Mouse (Mus musculus) limb, embryonic 12.5 days (tissue): Measurements from ENCODE around the gene Ice2. TPM values are rescaled to one million over a fixed set of nuclear protein-coding genes. Genes with fewer than 3 reads are reported as not detected.

Experiments
- ATAC-seq: fragments of 200-750 bp; cut with Nextera tagmentation; 2 replicates; pipeline ENCODE4 v1.8.0; 2017; ENCODE audit warnings: low read depth, moderate TSS enrichment; ENCODE audit not compliant: insufficient number of reproducible peaks, insufficient read depth, low FRiP score, low TSS enrichment
- H3K27ac ChIP-seq: fragments of 300-500 bp; sonication (generic); 2 replicates; pipeline ENCODE4 v1.5.1; 2016; ENCODE audit warnings: mild to moderate bottlenecking, moderate library complexity
- H3K27me3 ChIP-seq: fragments of 300-500 bp; sonication (generic); 2 replicates; pipeline ENCODE4 v1.6.1; 2016; ENCODE audit warnings: mild to moderate bottlenecking, moderate library complexity
- H3K36me3 ChIP-seq: fragments of 300-500 bp; sonication (generic); 2 replicates; pipeline ENCODE4 v1.6.1; 2016; ENCODE audit warnings: mild to moderate bottlenecking, moderate library complexity
- H3K4me1 ChIP-seq: fragments of 300-500 bp; sonication (generic); replicated peaks from 2 replicates; pipeline ENCODE4 v1.6.1; 2016
- H3K4me2 ChIP-seq: fragments of 300-500 bp; sonication (generic); 2 replicates; pipeline ENCODE4 v1.6.1; 2016; ENCODE audit warnings: mild to moderate bottlenecking, moderate library complexity
- H3K4me3 ChIP-seq: fragments of 300-500 bp; sonication (generic); replicated peaks from 2 replicates; pipeline ENCODE4 v1.5.1; 2016; ENCODE audit warnings: mild to moderate bottlenecking
- H3K9ac ChIP-seq: fragments of 300-500 bp; sonication (generic); replicated peaks from 2 replicates; pipeline ENCODE4 v1.6.1; 2016; ENCODE audit warnings: mild to moderate bottlenecking, moderate library complexity
- H3K9me3 ChIP-seq: fragments of 300-500 bp; sonication (generic); 2 replicates; pipeline ENCODE4 v1.6.1; 2016; ENCODE audit warnings: mild to moderate bottlenecking, moderate library complexity
- WGBS: fragments of 180-500 bp; shearing (Covaris S2); methylation state at CpG from one replicate; pipeline ENCODE4 v1.1.7; 2016; 5-methylcytosine and 5-hydroxymethylcytosine counted together
- polyA plus RNA-seq: library from polyadenylated mRNA; unstranded; fragments of >200 nt; fragmentation: Nextera tagmentation; extraction: Ambion mirVana; gene quantifications from 2 replicates; pipeline ENCODE4 v1.2.1, GENCODE M21; 2016

Ice2 gene
- polyA plus RNA-seq, 1 experiment from 2014 or later: 25.1 TPM

DNA sequence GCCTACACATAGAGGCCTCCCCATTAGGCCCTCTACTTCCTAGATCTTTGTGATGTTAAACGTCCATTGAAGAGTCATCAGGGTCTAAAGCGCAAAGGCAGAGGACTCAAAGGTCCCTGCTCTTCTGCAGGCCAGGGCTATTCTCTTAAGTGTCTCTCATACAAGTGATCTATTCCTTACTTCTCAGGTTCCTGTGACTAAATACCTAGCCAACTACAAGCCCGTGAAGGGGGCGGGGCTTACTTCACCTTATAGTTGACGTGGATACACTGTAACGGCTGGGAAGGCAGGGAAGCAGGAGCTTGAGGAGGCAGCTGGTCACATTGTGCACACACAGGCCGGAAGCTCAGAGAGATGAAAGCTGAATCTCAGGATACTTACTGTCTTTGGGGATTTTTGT, 62.2 kb downstream of the Ice2 start:
- no peak overlapping the region for H3K9ac ChIP-seq
- peaks cover 55% of the 10 kb centered on the region for H3K4me1 ChIP-seq
- H3K36me3 ChIP-seq: no peaks in the 10 kb centered on the region; the same call in 1 of the 2 replicates
- H3K27me3 ChIP-seq: no peaks in the 10 kb centered on the region
- WGBS: 85% methylated on average over 7 of the region's 7 CpGs
- H3K4me3 ChIP-seq: no peak overlapping the region
- H3K9me3 ChIP-seq: no peaks in the 10 kb centered on the region
- H3K27ac ChIP-seq: peak overlapping the region; percentile 90
- ATAC-seq: no peak
- H3K4me2 ChIP-seq: no peak overlapping the region

DNA sequence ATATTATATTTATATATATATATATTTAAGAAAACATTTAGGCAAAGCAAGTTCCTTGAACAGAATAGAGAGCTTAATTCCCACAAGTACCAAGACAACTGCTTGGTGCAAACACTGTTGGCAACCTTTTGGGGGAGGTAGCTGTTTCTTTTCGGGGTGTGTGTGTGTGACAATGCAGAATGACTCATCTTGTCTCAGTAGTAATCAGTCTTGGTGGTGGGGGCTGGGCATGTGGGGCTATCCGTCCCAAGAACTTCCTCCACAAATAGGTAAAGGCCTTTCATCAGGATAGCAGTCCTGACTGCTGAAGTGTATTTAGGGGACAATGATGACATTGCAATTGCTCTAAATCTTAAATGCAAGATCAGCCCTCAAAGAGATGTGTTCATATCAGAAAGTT, 65.3 kb downstream of the Ice2 start:
- H3K9me3 ChIP-seq: no peaks in the 10 kb centered on the region
- H3K4me2 ChIP-seq: no peak overlapping the region
- peaks cover 48% of the 10 kb centered on the region for H3K4me1 ChIP-seq
- H3K4me3 ChIP-seq: no peak overlapping the region
- no peak for ATAC-seq
- H3K36me3 ChIP-seq: peaks cover 5% of the 10 kb centered on the region; the same call in 1 of the 2 replicates
- WGBS: 78% methylated on average over 2 of the region's 2 CpGs
- no peaks in the 10 kb centered on the region for H3K27me3 ChIP-seq
- H3K9ac ChIP-seq: no peak overlapping the region
- no peak overlapping the region for H3K27ac ChIP-seq

DNA sequence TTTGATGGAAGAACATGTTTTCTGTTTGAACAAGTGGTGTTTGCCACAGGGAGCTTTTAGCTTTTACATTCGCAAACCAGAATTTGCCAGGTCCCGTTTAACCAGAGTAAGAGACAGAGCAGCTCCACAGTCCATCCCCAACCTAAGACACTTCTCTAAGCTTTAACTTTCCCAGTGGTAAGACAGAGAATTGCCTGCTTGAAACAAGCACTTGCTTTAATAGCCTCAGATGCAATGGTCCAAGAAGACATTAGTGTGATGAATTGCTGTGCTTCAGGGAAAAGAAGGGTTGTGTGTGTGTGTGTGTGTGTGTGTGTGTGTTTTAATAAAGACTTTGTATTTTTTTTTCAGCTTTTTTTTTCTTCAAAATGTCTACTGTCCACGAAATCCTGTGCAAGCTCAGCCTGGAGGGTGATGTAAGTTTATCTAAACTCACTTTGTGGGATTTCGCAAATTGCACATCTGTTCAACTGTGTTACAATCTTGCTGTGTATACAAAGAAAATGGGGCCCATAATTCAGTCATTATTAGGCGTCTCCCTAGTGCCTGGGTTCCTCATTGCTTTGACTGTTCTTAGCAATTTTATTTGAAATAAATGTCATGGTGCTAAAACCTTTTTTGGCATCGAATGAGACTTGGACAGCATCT, 66.5 kb downstream of the Ice2 start:
- no peak overlapping the region for H3K27ac ChIP-seq
- ATAC-seq: no peak
- peaks cover 46% of the 10 kb centered on the region for H3K4me1 ChIP-seq
- peaks cover 5% of the 10 kb centered on the region; the same call in 1 of the 2 replicates for H3K36me3 ChIP-seq
- no peak overlapping the region for H3K9ac ChIP-seq
- H3K9me3 ChIP-seq: no peaks in the 10 kb centered on the region
- H3K4me3 ChIP-seq: no peak overlapping the region
- no peak overlapping the region for H3K4me2 ChIP-seq
- no peaks in the 10 kb centered on the region for H3K27me3 ChIP-seq
- 78% methylated on average over 6 of the region's 6 CpGs for WGBS

DNA sequence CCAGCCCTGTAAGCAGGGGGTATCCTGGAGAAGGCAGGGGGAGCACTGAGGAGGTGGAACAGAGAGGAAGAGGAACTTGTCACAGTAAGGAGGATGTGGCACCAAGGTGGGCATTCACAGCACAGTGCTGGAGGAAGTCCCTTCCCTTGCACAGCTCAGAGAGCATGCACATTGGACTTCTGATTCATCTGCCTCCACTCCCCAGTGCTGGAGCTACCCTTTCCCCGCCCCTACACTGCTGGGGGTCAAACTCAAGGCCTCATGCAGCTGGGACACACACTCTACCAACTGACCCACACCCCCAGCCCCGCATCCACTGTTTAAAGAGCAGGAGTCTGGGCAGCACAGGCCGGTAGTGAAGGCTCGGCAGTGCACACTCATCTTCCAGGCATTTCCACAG, 68.4 kb downstream of the Ice2 start:
- no peak overlapping the region for H3K9ac ChIP-seq
- no peaks in the 10 kb centered on the region for H3K27me3 ChIP-seq
- H3K4me1 ChIP-seq: peaks cover 52% of the 10 kb centered on the region
- H3K4me3 ChIP-seq: no peak overlapping the region
- peaks cover 5% of the 10 kb centered on the region; the same call in 1 of the 2 replicates for H3K36me3 ChIP-seq
- ATAC-seq: no peak
- H3K4me2 ChIP-seq: no peak overlapping the region
- 0 out of 2 replicates have a peak overlapping the region, but pooled peaks have one; percentile 12 for H3K27ac ChIP-seq
- H3K9me3 ChIP-seq: no peaks in the 10 kb centered on the region
- WGBS: 72% methylated on average over 4 of the region's 4 CpGs

DNA sequence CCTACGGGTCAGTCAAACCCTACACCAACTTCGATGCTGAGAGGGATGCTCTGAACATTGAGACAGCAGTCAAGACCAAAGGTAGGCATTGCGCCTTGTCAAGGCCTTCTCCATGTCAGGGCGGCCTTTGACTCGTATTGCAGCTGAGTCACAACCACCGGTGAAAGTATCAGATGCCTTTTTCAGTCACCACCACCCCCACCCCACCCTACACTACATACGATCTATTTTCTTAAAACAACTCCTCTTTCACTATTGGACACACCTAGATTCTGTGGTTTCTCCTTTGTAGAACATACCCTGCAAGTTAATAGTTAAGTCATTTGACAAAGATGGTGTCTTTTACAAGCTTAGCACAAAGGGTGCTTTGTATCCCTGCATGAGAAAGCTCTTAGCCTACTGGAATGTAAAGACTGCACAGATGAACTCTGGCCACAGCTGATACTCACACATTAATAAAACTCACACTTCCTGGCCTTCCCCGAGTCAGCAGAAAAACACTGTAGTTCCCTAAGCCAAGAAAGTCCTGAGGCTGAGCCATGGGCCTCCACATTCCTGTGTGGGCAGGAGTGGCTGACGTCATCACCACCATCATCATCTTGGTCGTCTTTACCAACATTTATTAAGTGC, 69.7 kb downstream of the Ice2 start:
- Histone ChIP-seq H3K4me2 (no peak overlapping the region), H3K9me3 (no peaks in the 10 kb centered on the region), H3K4me3 (no peak overlapping the region), H3K4me1 (peaks cover 61% of the 10 kb centered on the region), H3K27ac (peak overlapping the region; percentile 68), H3K9ac (no peak overlapping the region), H3K36me3 (peaks cover 5% of the 10 kb centered on the region; the same call in 1 of the 2 replicates), H3K27me3 (no peaks in the 10 kb centered on the region)
- no peak for ATAC-seq
- 62% methylated on average over 10 of the region's 10 CpGs for WGBS

DNA sequence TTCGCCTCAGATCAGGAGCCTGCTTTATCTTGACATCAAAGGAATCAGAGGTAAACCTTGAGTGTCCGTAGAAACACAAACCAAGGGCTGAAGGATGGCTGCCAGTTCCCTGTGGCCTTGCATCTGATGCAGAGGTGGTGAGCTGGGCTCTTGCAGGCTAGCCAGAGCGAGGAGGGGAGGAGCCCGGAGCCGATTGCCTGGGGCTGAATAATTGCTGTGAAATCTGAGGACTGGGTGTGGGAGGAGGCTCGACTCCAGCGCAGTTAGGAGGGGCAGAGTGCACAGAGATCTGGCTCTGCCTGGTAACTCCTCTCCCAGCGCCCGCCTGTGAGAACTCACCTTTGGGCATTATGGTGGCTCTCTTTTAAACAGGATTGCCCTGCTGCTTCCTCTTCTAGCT, 71.3 kb downstream of the Ice2 start:
- ATAC-seq: peak; percentile 50; the same call in 1 of the 2 replicates
- Histone ChIP-seq H3K4me2 (peak overlapping the region; percentile 30), H3K27ac (peak overlapping the region; percentile 53; the same call in 1 of the 2 replicates), H3K36me3 (peaks cover 11% of the 10 kb centered on the region; the same call in 1 of the 2 replicates), H3K27me3 (no peaks in the 10 kb centered on the region), H3K9me3 (no peaks in the 10 kb centered on the region), H3K4me3 (no peak overlapping the region), H3K9ac (no peak overlapping the region), H3K4me1 (peaks cover 61% of the 10 kb centered on the region)
- 3% methylated on average over 9 of the region's 9 CpGs for WGBS

DNA sequence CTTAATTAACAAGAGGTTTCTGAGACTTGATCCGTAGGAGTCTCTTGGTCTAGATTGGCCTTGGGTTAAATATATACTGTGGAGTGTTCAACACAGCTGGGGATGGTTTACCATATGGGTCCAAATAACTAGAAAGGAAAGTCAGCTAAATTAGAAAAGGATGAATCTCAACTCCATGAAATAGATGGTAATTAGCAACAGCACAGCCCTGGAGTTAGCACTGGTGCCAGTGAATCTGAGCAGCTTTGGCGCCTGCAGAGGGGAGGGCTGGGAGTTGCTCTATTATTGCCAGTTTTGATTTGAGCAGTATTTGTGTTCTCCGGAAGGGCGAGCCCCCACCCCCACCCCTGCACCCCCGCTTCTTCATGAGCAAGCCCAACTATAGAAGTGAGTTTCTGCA, 72.7 kb downstream of the Ice2 start:
- Histone ChIP-seq H3K27me3 (no peaks in the 10 kb centered on the region), H3K9ac (no peak overlapping the region), H3K4me2 (peak overlapping the region; percentile 27), H3K36me3 (peaks cover 10% of the 10 kb centered on the region; the same call in 1 of the 2 replicates), H3K4me3 (no peak overlapping the region), H3K27ac (peak overlapping the region; percentile 86), H3K4me1 (peaks cover 61% of the 10 kb centered on the region), H3K9me3 (no peaks in the 10 kb centered on the region)
- 17% methylated on average over 5 of the region's 5 CpGs for WGBS
- ATAC-seq: no peak

DNA sequence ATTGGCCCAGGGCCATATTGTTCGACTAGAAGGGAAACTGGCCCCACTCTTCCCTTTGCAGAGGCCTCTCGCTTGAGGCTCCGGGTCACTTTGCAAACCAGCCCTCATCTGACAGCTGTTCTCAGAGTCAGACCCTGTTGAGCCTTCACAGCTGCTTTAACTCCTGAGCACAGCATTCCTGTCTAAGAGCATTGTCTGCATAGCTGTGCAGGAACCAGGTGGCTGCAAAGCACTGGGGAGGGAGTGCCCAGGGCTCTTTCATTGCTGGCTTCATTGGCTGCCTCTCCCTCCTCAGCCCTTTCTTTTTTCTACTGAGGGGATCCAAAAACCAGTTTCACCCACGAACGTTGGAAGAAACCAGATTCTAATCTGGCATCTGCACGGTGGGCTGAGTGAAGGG, 73.2 kb downstream of the Ice2 start:
- peak overlapping the region; percentile 27 for H3K4me2 ChIP-seq
- peaks cover 58% of the 10 kb centered on the region for H3K4me1 ChIP-seq
- no peak overlapping the region for H3K4me3 ChIP-seq
- peak; percentile 77 for ATAC-seq
- H3K36me3 ChIP-seq: 0 out of 2 replicates have a peak, but pooled peaks cover 6% of the 10 kb centered on the region
- H3K27ac ChIP-seq: peak overlapping the region; percentile 86
- WGBS: 5% methylated on average over 6 of the region's 6 CpGs
- no peak overlapping the region for H3K9ac ChIP-seq
- no peaks in the 10 kb centered on the region for H3K9me3 ChIP-seq
- no peaks in the 10 kb centered on the region for H3K27me3 ChIP-seq

DNA sequence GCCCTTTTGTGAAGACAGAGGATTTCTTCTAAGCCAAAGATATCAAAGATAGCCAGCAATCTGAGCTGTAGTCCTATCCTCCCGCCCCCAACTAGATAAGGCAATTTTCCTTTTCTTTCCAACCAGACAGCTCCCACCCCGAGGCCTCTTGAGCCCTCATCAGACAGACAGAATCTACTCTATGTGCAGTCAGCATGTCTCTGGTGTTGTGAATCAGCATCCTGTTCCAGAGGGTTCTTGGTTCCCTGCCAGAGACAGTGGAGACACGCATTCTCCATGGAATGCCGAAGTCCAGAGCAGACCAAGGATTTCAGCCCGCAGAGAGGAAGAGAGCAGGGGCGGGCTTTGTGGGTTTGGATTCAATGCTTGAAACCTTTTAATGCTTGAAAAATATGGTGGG, 75.0 kb downstream of the Ice2 start:
- no peak overlapping the region for H3K4me2 ChIP-seq
- no peak for ATAC-seq
- H3K27me3 ChIP-seq: no peaks in the 10 kb centered on the region
- H3K4me3 ChIP-seq: no peak overlapping the region
- 0 out of 2 replicates have a peak, but pooled peaks cover 6% of the 10 kb centered on the region for H3K36me3 ChIP-seq
- H3K9me3 ChIP-seq: no peaks in the 10 kb centered on the region
- WGBS: 85% methylated on average over 6 of the region's 6 CpGs
- H3K4me1 ChIP-seq: peaks cover 46% of the 10 kb centered on the region
- H3K9ac ChIP-seq: no peak overlapping the region
- no peak overlapping the region for H3K27ac ChIP-seq

DNA sequence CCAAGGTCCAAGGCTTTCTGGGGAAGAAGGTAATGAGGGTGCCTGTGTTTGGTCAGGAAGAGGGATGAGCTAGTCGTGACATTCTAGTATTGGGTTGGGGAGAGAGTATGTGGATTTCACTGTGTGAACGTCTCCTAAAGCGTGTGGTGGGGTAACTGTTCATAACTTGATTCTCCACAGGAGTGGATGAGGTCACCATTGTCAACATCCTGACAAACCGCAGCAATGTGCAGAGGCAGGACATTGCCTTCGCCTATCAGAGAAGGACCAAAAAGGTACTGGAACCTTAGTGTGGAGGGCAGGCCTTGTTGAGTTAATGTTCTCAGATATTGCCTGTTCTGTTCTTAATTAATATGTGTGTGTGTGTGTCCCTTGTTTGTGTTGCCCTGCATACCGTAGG, 78.2 kb downstream of the Ice2 start:
- Histone ChIP-seq H3K9ac (no peak overlapping the region), H3K36me3 (peaks cover 6% of the 10 kb centered on the region; the same call in 1 of the 2 replicates), H3K9me3 (no peaks in the 10 kb centered on the region), H3K27me3 (peaks cover 11% of the 10 kb centered on the region), H3K4me2 (no peak overlapping the region), H3K4me1 (peaks cover 30% of the 10 kb centered on the region), H3K27ac (no peak overlapping the region), H3K4me3 (no peak overlapping the region)
- ATAC-seq: no peak
- WGBS: 78% methylated on average over 6 of the region's 6 CpGs

DNA sequence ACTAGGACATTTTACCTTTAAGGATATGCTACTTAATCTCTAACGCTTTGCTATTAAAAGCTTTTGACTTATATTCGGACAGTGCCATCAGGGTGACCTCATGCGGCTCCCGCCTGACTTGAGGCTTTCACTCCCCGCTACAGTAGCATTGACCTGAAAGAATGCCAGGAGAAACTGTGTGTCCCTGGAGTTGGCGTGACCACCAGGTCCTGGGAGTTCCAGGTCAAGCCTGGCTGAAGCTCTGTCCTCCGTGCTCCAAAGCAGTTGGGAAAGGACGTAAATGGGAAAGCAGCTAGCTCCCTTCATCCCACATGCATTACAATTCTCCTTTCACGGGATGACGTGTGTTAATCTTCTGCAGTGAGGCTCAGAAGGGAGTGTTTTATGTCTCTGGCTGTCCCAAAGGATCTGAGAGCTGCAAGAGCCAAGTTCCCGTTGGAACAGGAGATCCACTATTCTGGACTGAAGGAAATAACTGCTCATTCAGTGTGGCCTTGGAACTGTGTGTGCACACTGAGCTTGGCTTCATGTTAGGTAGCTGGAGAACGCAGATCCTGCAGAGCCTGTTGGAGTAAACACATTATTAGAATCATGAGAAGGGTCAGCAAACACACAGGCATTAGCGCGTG, 79.6 kb downstream of the Ice2 start:
- Histone ChIP-seq H3K36me3 (peaks cover 6% of the 10 kb centered on the region; the same call in 1 of the 2 replicates), H3K27ac (peak overlapping the region; percentile 42; the same call in 1 of the 2 replicates), H3K27me3 (peaks cover 19% of the 10 kb centered on the region), H3K9ac (no peak overlapping the region), H3K9me3 (no peaks in the 10 kb centered on the region), H3K4me1 (peaks cover 19% of the 10 kb centered on the region), H3K4me3 (no peak overlapping the region), H3K4me2 (no peak overlapping the region)
- WGBS: 68% methylated on average over 14 of the region's 14 CpGs
- ATAC-seq: no peak
